Mouse (Mus musculus): Measurements from ENCODE around the gene Lrrc51.

Gene Lrrc51

DNA sequence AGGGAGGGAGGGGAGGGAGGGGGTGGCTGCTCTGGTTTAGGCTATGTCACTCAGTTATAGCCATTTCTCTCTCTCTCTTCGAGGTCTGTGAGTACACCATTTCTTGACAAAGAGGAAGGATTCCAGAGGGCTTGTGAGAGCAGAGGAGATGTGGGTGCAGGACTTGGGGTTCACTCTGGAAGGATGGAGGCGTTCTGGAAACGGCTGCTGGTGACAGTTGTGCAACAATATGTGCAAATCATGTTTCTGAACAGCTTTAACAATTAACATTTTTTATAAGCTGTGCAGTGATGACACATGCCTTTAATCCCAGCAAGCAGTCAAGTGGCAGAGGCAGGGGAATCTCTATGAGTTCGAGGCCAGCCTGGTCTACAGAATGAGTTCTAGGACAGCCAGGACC, 52.8 kb downstream of the Lrrc51 start:
- no peak for DNase-seq

DNA sequence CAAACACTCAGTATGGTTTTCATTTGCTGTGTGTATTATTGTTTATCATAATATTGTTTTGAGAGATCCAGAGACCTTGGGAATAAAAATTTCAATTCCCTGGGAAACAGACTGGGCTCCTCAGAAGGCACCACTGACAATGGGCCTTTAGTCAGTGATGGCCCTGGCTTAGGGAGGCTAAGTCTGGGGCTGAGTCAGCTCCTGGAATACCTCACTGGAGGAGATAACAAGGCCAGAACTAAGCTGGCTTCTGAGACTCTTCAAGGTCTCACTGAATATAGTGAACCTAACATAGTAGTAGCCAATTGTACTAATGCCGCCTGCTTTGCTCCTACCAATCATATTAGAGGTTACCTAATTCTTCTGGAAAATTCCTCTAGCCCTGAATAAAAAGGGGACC, 57.7 kb downstream of the Lrrc51 start:
- no peak for DNase-seq

DNA sequence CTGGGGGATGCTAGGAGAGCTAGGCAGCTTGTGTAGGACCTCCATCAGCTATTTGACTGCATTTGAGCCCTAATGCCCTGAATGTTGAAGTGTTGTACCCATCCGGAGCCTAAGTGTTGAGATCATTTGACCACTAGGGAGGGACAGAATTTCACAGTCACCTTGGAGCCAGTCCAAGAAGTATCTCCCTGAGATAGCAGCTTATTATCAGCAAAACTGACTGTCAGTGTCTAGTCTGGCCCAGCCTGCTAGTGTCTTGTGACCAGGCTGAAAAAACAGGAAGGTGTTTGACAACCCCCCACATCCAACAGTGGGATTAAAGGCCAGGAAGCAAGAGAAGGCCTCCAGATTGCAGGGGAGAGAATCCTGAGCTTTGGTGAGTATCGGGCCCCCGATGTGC, 62.4 kb downstream of the Lrrc51 start:
- DNase-seq: peak in 1 of 2 experiments; percentile 15

DNA sequence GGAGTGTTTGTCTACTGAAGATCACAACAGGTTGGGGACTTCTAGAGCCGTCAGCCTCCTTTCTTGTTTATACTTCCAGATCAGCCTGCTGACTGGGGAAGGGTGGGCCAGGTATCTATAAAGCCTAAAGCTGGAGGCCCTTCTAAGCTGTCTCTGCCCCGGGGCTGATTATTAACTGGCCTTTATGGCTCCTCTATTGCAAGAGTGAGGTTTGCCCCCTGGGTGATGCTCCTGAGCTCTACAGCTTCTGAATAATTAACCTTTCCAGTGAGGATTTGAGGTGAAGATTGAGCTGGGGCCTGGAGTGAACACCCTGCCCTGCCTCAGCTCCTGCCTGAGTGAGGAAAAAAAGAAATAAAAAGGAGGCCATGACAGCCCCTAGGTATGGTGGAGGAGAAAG, 63.1 kb downstream of the Lrrc51 start, which contains the start of gene Folr1:
Folr1 (minus strand) TSS at position 160 of the 400 bp plus-strand sequence.
- DNase-seq: peak; percentile 34 to 57

DNA sequence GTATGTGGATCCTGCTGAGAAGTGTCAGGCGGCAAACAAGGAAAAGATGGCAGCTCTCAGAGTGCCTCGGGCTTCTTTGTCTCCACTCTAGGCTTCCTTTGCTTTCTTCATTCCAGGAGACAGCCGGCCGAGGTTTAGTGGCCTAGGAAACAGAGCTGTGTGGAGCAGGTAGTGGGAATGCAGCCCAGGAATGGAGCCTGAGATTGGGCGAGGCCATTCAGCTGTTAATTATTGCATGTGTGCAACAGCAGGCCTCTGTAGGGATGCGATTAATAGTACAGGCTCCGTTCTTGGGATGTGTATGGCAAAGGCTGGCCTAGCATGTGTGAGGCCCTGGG, 64.6 kb downstream of the Lrrc51 start:
- peak; percentile 20 to 31 for DNase-seq

DNA sequence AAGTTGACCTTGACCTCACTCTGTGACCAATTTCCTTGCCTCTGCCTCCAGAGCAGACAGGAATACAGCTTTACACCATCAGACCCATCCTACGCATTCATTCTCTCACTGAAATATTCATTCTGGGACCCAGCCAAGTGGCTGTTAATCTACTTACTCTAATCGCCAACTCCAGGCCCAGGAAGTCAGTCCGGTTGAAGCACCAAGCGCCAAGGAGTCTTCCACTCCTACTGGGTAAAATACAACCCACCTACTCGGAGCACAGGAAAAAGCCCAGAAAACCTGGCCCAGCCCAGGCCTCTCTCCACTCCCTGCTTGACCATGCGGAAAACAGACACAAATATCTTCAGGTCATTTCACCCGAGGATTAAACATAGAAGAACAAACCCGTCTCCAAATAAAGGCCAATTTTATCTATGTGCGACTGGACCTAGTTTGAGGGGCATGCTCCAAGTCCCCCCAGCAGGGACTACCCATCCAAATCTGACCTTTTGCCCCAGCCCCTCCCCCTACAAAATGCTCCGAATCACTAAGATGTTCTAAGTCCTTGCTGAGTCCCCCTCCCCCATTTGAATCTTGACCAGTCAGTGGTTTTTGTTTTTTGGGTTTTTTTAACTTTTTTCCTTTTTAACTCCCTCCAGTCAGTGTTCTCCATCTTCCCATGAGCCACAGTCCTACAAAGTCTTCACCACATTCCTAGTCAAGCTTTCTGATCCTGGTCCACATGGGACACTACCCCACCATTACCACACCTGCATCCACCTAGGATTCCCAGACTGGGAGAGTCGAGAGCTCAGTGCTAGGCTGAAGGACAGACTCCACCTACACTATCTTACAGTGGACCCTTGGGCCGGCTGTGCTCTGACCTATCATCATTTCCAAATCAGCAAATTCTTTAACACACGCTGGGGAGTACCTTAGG, 65.2 kb downstream of the Lrrc51 start:
- DNase-seq: peak; percentile 30 to 54

DNA sequence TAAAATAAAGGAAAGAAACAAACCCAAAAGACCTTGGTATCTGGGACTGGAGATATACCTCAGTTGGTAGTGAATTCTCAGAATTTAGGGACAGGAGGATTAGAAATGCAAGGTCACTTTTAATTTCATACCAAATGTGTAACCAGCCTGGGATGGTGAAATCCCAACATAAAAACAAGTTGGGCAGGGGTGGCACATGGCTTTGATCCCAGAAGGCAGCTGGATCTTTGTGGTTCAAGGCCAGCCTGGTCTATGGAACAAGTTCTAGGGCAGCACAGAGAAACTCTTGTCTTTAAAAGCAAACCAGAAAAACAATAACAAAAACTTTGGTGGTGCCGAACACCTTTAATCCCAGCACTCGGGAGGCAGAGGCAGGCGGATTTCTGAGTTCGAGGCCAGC, 66.2 kb downstream of the Lrrc51 start:
- DNase-seq: no peak

DNA sequence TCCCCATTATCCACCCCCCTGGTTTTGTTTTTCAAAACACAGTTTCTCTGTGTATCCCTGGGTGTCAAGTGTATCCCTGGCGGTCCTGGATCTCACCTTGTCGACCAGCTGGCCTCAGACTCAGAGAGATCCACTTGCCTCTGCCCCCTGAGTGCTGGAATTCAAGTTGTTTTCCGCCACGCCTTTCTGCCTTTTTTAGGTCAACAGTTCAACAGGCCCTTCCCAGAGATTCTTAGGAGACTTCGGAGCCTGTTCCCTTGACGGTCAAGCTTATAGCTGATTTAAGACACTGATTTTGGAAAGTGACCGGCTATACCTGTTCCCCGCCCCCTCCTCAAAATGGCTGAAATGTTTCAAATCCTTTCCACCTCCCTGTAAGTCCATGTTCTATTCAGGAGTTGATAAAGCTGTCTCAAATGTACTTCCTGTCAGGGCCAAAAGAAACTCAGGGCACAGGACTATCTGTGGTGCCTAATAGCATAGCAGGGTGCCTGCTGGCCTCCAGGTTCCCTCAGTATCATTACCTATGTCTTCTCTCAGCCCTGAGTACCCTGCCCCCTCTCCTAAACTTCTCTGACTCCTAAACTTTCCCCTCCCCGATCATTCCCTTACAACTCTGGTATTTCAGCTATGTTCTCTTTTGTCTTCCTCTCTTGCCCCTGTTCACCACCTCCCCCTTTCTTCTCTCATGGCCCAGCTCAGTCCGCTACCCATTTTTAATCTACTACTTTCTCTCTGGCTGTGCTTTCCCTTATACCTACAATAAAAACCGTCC, 67.0 kb downstream of the Lrrc51 start:
- DNase-seq: no peak

DNA sequence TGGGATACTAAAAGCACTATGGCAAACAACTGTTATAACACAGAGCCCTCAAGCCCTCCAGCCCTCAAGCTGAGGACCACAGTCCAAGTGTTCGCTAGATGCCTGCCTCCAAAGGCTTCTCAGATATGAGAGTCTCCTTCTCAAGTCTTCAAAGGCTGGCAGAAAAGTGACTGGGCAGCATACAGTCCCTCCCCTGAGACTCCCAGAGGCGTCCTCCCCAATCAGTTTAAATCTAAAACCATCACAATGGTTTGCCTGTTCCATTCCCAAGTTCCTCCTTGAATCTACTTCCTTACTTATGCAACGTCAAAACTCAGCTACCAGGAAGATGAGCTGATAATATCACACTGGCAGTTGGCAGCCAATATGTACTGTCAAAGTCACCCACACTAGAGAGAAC, 70.3 kb downstream of the Lrrc51 start, which contains the start of gene Anapc15:
Anapc15 (plus strand) TSS at position 301 of the 400 bp plus-strand sequence.
- DNase-seq: no peak
